Mouse (Mus musculus): ENCODE measurements around the gene Mmaa.

DNA sequence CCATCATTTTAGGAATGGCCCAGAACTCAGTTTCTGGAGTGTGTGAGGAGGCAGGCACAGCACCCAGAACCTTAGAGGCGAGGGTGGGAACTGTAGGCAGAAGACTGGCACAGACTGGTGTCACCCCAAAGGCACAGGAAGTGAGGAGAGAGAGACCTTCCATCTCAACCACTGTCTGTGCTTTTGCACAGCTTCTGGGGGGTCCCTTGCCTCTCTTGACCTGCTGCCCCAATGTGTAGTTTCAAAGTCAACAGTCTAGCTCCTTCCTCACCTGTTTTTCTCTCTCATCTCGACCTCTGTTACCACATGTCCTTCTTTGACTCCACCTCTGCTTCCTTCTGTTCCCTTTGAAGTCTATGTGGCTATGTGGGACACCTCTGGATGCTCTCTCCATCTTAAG is 16.1 kb upstream of the Mmaa start:
- TF ChIP-seq MAFK (IDR thresholded peaks at IDR 0.05; ENCODE audit: insufficient read depth, low read depth, low read length) (no peak), ZC3H11A (IDR thresholded peaks at IDR 0.05; ENCODE audit: borderline replicate concordance, low read depth, low read length) (no peak), HCFC1 (IDR thresholded peaks at IDR 0.05; ENCODE audit: borderline replicate concordance, insufficient read depth, low read length) (no peak), ZNF384 (IDR thresholded peaks at IDR 0.05; ENCODE audit: low read depth, low read length) (no peak), CHD2 (IDR thresholded peaks at IDR 0.05; ENCODE audit: low read depth, low read length) (no peak)
